Mouse (Mus musculus) CH12.LX (cell line): ENCODE measurements around the gene Ccl27b.
"Not testable (repeated sequence)": the region's sequence is repeated elsewhere in the genome, so short reads cannot be mapped to it uniquely, and the experiment has no call there.

Experiments
- BHLHE40 ChIP-seq: IDR thresholded peaks from 2 replicates; pipeline ENCODE4 v1.6.1; 2011; ENCODE audit warnings: mild to moderate bottlenecking, low read depth, low read length, improper control_type of control experiment
- CHD1 ChIP-seq: IDR thresholded peaks from 2 replicates; pipeline ENCODE4 v1.6.1; 2012; ENCODE audit warnings: low read depth, low read length, improper control_type of control experiment, inconsistent platforms
- CTCF ChIP-seq, 2 experiments: IDR thresholded peaks in 1 of 2; conservative IDR thresholded peaks in 1 of 2; 2 replicates each; pipeline ENCODE4 v1.5.1; 2011 to 2012; ENCODE audit warnings: low read depth in 2 of 2, low read length in 2 of 2, improper control_type of control experiment in 1 of 2, inconsistent platforms in 1 of 2, mild to moderate bottlenecking in 1 of 2, moderate library complexity in 1 of 2
- EP300 ChIP-seq: IDR thresholded peaks from 2 replicates; pipeline ENCODE4 v1.6.1; 2011; ENCODE audit warnings: low read length, improper control_type of control experiment
- HCFC1 ChIP-seq: IDR thresholded peaks from 2 replicates; pipeline ENCODE4 v1.6.1; 2012; ENCODE audit warnings: low read depth, mild to moderate bottlenecking, inconsistent platforms, low read length, improper control_type of control experiment
- MAX ChIP-seq: IDR thresholded peaks from 2 replicates; pipeline ENCODE4 v1.6.1; 2011; ENCODE audit warnings: low read length, improper control_type of control experiment
- MXI1 ChIP-seq: IDR thresholded peaks from 2 replicates; pipeline ENCODE4 v1.6.1; 2011; ENCODE audit warnings: mild to moderate bottlenecking, low read depth, low read length, improper control_type of control experiment
- MYC ChIP-seq: IDR thresholded peaks from 2 replicates; pipeline ENCODE4 v1.6.1; 2011; ENCODE audit warnings: low read depth, mild to moderate bottlenecking, improper control_type of control experiment, low read length
- PAX5 ChIP-seq: IDR thresholded peaks from 2 replicates; pipeline ENCODE4 v1.6.1; 2012; ENCODE audit warnings: low read length, inconsistent platforms, mixed read lengths
- POLR2A ChIP-seq: IDR thresholded peaks from 2 replicates; pipeline ENCODE4 v1.6.1; 2011; ENCODE audit warnings: low read depth, mild to moderate bottlenecking, improper control_type of control experiment, low read length
- USF1 ChIP-seq: IDR thresholded peaks from 2 replicates; pipeline ENCODE4 v1.6.1; 2014; ENCODE audit warnings: low read depth, mild to moderate bottlenecking, inconsistent platforms, low read length, improper control_type of control experiment

- not testable (repeated sequence) for TF ChIP-seq PAX5; MAX; CTCF (conservative IDR thresholded peaks at IDR 0.05 in 1 of 2, IDR thresholded peaks at IDR 0.05 in 1 of 2; ENCODE audit: low read depth in 2 of 2, low read length in 2 of 2); HCFC1; MYC; EP300; BHLHE40; POLR2A; MXI1; CHD1; USF1
Observed at GRCm38 (mm10) chr4:42679365-42679764, 24.3 kb downstream of the Ccl27b start.
